Mouse (Mus musculus): ENCODE measurements around the gene Usp46. TPM values are rescaled to one million over a fixed set of nuclear protein-coding genes. Genes with fewer than 3 reads are reported as not detected.

Gene Usp46
- polyA plus RNA-seq, 1 experiment from 2014 or later, result 38.5 TPM

DNA sequence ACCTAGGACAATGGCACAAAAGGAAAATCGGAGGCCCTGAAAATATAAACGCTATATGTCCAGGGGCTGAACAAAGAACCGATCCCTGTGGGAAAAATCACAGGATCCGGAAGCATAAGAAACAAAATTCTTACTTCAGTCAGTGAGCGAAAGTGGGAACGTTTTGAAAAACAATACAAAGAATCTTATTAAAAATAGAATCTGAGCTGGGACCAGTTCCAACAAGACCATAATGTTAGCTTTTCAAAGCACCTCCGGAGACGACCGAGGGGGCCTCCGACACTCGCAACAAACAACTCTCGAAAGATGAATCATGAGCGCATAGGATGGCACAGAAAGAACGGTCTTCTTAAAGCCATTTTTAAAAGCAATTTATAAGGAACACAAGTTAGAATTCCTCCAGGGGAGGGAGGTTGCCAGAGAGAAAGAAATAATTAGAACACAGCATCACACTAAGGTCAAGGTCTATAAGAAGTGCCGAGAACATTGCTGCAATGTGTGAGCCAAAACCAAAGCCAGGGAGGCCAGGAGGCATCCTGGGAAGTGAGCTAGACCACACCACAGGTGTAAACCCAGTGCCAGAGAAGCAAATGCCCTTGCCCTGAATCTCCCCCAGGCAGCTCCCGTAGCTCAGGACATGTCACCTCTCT, 19.3 kb downstream of the Usp46 start:
- no peak overlapping the region for H3K4me2 ChIP-seq
- H3K36me3 ChIP-seq, result no peaks in the 10 kb centered on the region
- WGBS, result 69% methylated on average over 16 of the region's 16 CpGs
- no peak overlapping the region for H3K4me3 ChIP-seq
- H3K9ac ChIP-seq, result no peak overlapping the region
- ATAC-seq (ENCODE audit: low FRiP score, low read depth), result no peak
- H3K9me3 ChIP-seq, result no peaks in the 10 kb centered on the region
- no peaks in the 10 kb centered on the region for H3K27me3 ChIP-seq
- H3K4me1 ChIP-seq (replicated peaks), result peaks cover 35% of the 10 kb centered on the region
- 0 out of 2 replicates have a peak overlapping the region, but pooled peaks have one; percentile 5 for H3K27ac ChIP-seq (replicated peaks)

DNA sequence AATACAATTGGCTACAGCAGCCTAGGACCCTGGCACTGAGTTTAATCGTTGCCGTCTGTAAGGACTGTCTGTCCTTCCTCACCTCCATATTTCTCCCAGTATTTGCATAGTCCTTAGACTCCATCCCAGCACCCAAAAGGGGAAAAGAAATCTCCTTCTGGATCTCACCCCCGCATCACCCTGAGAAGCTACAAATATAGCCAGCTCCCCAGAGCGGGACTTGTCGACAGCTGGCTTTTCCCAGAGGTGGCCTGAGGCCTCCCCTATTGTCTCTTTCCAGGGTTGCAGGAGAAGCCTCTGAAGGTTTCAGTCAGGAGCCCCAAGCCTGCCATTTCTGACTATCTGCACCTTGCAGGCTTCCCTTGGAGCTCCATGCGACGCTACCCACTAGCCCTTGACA, 23.6 kb downstream of the Usp46 start:
- Histone ChIP-seq H3K4me3 (no peak overlapping the region), H3K9me3 (no peaks in the 10 kb centered on the region), H3K36me3 (no peaks in the 10 kb centered on the region), H3K27ac (replicated peaks) (no peak overlapping the region), H3K4me2 (no peak overlapping the region), H3K4me1 (replicated peaks) (peaks cover 21% of the 10 kb centered on the region), H3K27me3 (no peaks in the 10 kb centered on the region), H3K9ac (no peak overlapping the region)
- ATAC-seq (ENCODE audit: low FRiP score, low read depth), result no peak
- 74% methylated on average over 7 of the region's 7 CpGs for WGBS

DNA sequence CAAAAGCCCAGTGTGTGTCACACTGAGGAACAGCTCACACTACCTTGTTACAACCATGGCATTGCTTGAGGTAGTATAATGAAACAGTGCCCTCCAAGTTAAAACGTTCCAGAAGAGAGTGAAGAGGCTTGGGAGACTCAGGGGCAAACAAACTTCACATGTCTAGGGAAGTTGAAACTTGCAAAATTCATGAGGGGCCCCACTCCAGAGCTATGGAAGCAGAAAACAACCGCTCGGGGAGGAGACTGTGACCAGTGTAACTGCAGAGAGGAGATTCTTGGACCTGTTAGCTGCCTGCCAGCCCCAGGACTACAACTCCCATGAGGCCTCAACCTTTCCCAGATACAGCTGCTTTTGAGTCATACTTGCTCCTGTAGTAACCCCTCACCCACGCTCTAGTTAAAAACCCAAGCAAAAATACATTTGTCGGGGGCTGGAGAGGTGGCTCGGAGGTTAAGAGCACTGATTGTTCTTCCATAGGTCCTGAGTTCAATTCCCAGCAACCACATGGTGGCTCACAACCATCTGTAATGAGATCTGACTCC, 25.4 kb downstream of the Usp46 start:
- Histone ChIP-seq H3K36me3 (no peaks in the 10 kb centered on the region), H3K4me2 (no peak overlapping the region), H3K9ac (no peak overlapping the region), H3K27me3 (no peaks in the 10 kb centered on the region), H3K4me3 (no peak overlapping the region), H3K9me3 (no peaks in the 10 kb centered on the region), H3K27ac (replicated peaks) (no peak overlapping the region), H3K4me1 (replicated peaks) (peaks cover 18% of the 10 kb centered on the region)
- 74% methylated on average over 6 of the region's 6 CpGs for WGBS
- no peak for ATAC-seq (ENCODE audit: low FRiP score, low read depth)

DNA sequence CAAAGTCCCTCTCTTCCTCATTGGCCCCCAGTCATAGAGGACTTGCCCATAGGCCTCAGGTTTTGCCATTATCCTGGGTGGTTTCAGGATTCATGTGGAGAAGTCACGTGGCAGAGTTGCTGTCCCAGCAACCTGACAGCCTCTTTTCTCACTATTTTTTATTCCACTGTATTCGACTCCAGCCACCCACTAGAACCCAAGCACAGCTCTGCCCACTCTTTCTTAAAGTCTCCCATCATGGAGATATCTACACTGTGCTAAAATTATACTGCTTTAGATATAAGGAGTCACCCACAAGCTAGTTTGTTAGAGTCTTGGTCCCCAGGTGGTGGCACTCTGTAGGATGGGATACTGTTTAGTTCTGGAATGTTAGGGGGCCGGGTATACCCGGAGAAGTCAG, 27.7 kb downstream of the Usp46 start:
- ATAC-seq (ENCODE audit: low FRiP score, low read depth), result no peak
- no peak overlapping the region for H3K4me3 ChIP-seq
- H3K9ac ChIP-seq, result no peak overlapping the region
- H3K36me3 ChIP-seq, result no peaks in the 10 kb centered on the region
- H3K4me2 ChIP-seq, result no peak overlapping the region
- H3K27me3 ChIP-seq, result no peaks in the 10 kb centered on the region
- peaks cover 11% of the 10 kb centered on the region for H3K4me1 ChIP-seq (replicated peaks)
- H3K27ac ChIP-seq (replicated peaks), result no peak overlapping the region
- H3K9me3 ChIP-seq, result no peaks in the 10 kb centered on the region
- 94% methylated on average over 4 of the region's 4 CpGs for WGBS

DNA sequence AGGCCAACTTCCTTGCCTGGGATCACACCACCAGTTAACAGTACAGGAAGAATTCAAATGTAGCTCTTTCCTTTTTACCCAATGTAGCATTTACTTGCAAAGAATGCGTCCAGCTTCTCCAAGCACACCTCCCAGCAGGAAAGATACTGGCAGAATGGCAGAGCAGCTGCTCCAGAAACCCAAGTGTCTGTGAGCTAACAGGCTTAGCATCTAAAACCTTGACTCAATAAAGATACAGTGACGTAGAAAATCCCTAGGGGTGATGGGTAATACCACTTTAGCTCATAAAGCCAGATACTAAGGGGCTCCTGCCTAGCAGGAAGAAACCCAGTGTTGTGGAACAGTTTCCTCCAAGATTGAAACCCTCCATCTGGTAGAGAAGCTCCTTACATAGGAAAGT, 32.8 kb downstream of the Usp46 start:
- 59% methylated on average over 2 of the region's 2 CpGs for WGBS

DNA sequence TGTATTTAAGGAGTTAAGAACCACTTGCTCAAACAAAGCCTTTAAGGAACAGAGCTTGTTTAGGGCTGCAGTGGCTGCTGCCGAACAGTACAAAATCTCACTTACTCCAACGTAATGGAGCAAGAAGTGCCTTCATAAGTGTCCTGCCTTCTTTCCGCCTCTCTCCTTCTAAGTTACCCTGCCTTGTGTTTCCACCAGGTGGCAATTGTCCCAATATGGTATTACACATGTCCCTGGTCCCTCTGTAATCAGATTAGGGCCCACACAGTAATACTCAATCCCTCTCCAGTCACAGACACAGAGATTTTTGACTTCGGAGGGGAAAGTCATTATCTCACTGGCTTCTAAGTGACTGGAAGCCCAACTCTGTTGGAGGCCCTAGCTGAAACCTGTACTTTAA, 34.1 kb downstream of the Usp46 start:
- H3K9me3 ChIP-seq, result no peaks in the 10 kb centered on the region
- no peak overlapping the region for H3K4me2 ChIP-seq
- peaks cover 8% of the 10 kb centered on the region; the same call in 1 of the 2 replicates for H3K36me3 ChIP-seq
- no peak overlapping the region for H3K9ac ChIP-seq
- ATAC-seq (ENCODE audit: low FRiP score, low read depth), result no peak
- H3K27ac ChIP-seq (replicated peaks), result no peak overlapping the region
- no peaks in the 10 kb centered on the region for H3K27me3 ChIP-seq
- H3K4me3 ChIP-seq, result no peak overlapping the region
- 89% methylated on average over 4 of the region's 4 CpGs for WGBS
- H3K4me1 ChIP-seq (replicated peaks), result no peaks in the 10 kb centered on the region

More for the DNA sequence above, 32.8 kb downstream of the Usp46 start:
- no peak overlapping the region for H3K9ac ChIP-seq
- no peak for ATAC-seq (ENCODE audit: low FRiP score, low read depth)
- no peak overlapping the region for H3K27ac ChIP-seq (replicated peaks)
- H3K27me3 ChIP-seq, result no peaks in the 10 kb centered on the region
- peaks cover 8% of the 10 kb centered on the region; the same call in 1 of the 2 replicates for H3K36me3 ChIP-seq
- no peaks in the 10 kb centered on the region for H3K4me1 ChIP-seq (replicated peaks)
- no peak overlapping the region for H3K4me2 ChIP-seq
- no peak overlapping the region for H3K4me3 ChIP-seq
- H3K9me3 ChIP-seq, result no peaks in the 10 kb centered on the region

DNA sequence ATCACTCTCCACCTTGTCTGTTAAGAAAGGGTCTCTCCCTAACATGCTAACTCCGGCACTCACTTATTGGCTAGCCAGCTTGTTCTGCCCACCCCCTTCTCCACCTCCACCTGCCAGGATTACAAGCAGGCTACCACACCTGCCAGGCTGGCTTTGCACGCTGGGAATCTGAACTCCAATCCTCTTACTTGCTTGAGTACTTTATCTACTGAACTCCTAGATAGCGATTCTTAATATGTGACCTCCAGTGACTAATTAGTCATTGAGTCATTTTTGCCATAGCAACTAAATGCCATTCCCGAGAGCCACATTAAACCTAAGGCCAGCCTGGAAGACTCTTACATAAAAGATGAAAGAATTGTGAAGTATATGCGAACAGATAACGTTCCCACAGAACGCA, 38.4 kb downstream of the Usp46 start:
- Histone ChIP-seq H3K9me3 (no peaks in the 10 kb centered on the region), H3K36me3 (peaks cover 8% of the 10 kb centered on the region; the same call in 1 of the 2 replicates), H3K4me1 (replicated peaks) (no peaks in the 10 kb centered on the region), H3K4me2 (no peak overlapping the region), H3K27me3 (no peaks in the 10 kb centered on the region), H3K27ac (replicated peaks) (no peak overlapping the region), H3K4me3 (no peak overlapping the region), H3K9ac (no peak overlapping the region)
- ATAC-seq (ENCODE audit: low FRiP score, low read depth), result no peak
- 65% methylated on average over 7 of the region's 7 CpGs for WGBS

DNA sequence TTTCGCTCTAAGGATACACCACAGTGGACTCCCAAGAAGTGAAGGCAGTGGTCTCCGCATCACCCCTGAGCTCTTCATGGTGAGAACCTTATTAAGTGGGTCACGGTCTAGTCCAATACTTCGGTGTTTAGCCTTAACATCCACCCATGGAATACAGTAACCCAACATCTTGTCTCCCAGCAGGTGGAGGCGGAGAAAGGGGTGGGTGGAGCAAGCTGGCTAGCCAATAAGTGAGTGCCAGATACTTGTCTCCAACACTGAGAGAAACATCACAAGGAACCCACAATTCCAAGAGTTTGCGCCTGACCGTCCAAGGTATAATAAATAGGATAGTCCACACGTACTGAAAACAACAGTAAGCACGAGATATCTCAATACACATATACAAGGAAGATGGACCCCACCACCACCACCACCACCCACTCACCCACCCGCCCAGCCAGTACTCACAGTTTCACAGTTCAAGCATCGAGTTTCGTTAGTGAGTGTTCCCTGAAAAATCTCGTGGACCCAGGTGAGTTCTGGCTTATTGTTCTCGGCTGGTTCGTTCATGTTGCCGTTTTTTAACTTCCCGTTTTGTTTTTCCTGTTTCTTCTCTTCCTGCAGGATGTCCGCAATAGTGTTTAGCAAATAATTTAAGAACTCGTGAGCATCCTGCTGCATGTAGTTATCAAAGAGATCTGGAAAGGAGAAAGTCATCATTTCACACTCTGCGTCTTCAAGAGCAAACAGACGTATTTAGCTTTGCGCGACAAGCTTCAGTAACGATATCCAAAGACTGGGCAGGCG, 39.3 kb downstream of the Usp46 start:
- no peak overlapping the region for H3K4me2 ChIP-seq
- H3K4me1 ChIP-seq (replicated peaks), result no peaks in the 10 kb centered on the region
- ATAC-seq (ENCODE audit: low FRiP score, low read depth), result no peak
- WGBS, result 93% methylated on average over 25 of the region's 25 CpGs
- no peak overlapping the region for H3K9ac ChIP-seq
- no peak overlapping the region for H3K4me3 ChIP-seq
- no peaks in the 10 kb centered on the region for H3K9me3 ChIP-seq
- no peaks in the 10 kb centered on the region for H3K27me3 ChIP-seq
- H3K27ac ChIP-seq (replicated peaks), result no peak overlapping the region
- H3K36me3 ChIP-seq, result peaks cover 8% of the 10 kb centered on the region; the same call in 1 of the 2 replicates

DNA sequence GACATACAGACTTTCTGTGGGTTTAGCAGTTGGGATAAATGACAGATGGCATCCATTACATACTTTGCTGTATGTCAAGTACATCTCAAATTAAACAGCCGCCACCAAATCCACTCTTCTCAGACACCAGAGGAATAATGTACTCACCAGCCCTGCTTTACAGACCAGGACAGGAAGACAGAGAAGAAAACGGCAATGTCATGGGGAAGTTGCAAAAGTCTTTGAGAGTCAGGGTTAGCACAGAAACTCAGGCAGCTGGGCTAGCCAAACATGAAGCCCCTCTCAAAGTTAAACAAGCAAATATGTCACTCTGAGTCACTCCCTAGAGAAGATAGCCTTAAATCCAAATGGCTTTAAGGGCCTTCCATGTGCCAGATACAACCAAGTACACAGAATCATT, 40.0 kb downstream of the Usp46 start:
- Histone ChIP-seq H3K4me1 (replicated peaks) (no peaks in the 10 kb centered on the region), H3K9ac (no peak overlapping the region), H3K9me3 (no peaks in the 10 kb centered on the region), H3K4me3 (no peak overlapping the region), H3K27me3 (no peaks in the 10 kb centered on the region), H3K4me2 (no peak overlapping the region), H3K36me3 (peaks cover 8% of the 10 kb centered on the region; the same call in 1 of the 2 replicates), H3K27ac (replicated peaks) (no peak overlapping the region)
- ATAC-seq (ENCODE audit: low FRiP score, low read depth), result no peak
- WGBS, result 85% methylated on average over 2 of the region's 2 CpGs

DNA sequence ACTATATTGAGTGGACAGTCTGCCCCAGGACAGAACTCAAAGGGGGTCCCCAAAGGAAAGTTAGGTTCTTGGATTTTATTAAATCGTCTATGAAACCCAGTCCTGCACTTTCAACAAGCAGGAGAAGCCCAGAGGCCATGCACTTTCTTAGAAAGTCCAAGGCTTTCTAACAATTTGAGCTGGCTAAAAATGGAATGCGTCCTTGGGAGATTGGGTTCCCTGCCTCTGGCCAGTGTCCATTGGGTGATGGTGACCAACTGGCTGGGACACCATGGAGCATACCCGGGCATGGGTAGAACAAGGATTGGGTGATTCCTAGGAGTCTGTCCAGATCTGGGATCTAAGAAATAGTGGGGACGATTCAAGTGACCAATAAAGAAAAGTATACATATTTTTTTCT, 47.7 kb downstream of the Usp46 start:
- H3K4me2 ChIP-seq, result no peak overlapping the region
- H3K27ac ChIP-seq (replicated peaks), result no peak overlapping the region
- ATAC-seq (ENCODE audit: low FRiP score, low read depth), result no peak
- no peaks in the 10 kb centered on the region; the same call in 1 of the 2 replicates for H3K36me3 ChIP-seq
- 90% methylated on average over 4 of the region's 4 CpGs for WGBS
- H3K9ac ChIP-seq, result no peak overlapping the region
- H3K4me3 ChIP-seq, result no peak overlapping the region
- no peaks in the 10 kb centered on the region for H3K9me3 ChIP-seq
- H3K27me3 ChIP-seq, result no peaks in the 10 kb centered on the region
- 0 out of 2 replicates have a peak, but pooled peaks cover 3% of the 10 kb centered on the region for H3K4me1 ChIP-seq (replicated peaks)

DNA sequence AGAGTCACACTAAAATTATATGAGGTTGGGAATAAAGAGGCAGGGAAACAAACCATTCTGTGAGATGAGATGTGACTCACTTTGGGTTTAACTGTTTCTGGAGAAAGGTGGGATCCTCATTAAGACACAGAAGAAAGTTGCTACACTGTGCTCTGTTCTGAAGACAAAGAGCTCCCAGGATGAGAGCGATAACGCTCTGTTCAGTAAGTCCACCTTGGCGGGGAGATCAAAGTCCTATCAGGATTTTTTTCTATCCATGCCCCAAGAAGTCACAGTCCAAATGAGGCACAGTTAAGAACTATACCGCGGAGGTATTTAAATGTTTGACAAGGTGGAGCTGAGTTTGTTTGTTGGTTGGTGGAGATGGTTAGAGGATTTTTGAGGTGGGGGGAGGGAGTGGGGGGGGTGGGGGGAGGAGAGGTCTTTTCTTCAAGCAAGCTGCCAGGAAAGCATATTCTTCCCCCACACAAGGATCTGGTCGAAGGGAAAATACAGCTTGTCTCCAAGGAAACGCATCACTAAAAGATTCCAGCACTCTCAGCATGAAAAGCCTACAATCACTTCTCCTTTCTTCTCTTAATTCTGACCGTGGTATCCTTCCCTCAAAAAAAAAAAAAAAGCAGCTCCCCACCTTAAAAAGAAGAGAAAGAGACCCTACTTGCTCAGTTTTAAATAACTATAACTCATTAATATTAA, 49.2 kb downstream of the Usp46 start:
- ATAC-seq (ENCODE audit: low FRiP score, low read depth), result no peak
- no peaks in the 10 kb centered on the region for H3K27me3 ChIP-seq
- H3K4me3 ChIP-seq, result no peak overlapping the region
- no peak overlapping the region for H3K9ac ChIP-seq
- H3K36me3 ChIP-seq, result peaks cover 7% of the 10 kb centered on the region
- WGBS, result 61% methylated on average over 8 of the region's 8 CpGs
- H3K27ac ChIP-seq (replicated peaks), result no peak overlapping the region
- no peak overlapping the region for H3K4me2 ChIP-seq
- H3K4me1 ChIP-seq (replicated peaks), result 0 out of 2 replicates have a peak, but pooled peaks cover 3% of the 10 kb centered on the region
- no peaks in the 10 kb centered on the region for H3K9me3 ChIP-seq

DNA sequence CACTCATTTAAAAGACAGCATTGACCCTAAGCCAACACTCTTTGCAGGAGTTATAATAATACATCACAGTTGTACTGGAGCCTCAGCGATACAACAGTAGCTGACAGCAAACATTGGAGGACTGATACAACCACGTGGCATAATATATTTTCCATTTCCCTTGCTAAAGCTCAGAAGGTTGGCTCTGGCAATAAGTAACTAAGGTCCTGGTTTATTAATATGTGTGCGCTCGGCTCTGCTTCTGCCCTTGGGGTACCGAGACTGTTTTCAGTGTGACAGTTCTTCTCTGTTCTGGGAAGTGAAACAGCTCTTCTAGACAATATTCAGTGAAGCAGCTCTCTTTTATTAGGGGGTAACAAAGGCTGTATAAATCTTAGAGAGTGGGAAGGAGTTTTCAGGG, 50.7 kb downstream of the Usp46 start:
- H3K4me3 ChIP-seq, result no peak overlapping the region
- H3K4me1 ChIP-seq (replicated peaks), result 0 out of 2 replicates have a peak, but pooled peaks cover 3% of the 10 kb centered on the region
- 82% methylated on average over 5 of the region's 5 CpGs for WGBS
- no peak for ATAC-seq (ENCODE audit: low FRiP score, low read depth)
- no peak overlapping the region for H3K4me2 ChIP-seq
- no peaks in the 10 kb centered on the region for H3K27me3 ChIP-seq
- H3K27ac ChIP-seq (replicated peaks), result no peak overlapping the region
- no peaks in the 10 kb centered on the region for H3K9me3 ChIP-seq
- H3K9ac ChIP-seq, result no peak overlapping the region
- H3K36me3 ChIP-seq, result peaks cover 7% of the 10 kb centered on the region
